Mouse (Mus musculus) G1E (cell line): ENCODE results near the gene Sar1a. TPM values are rescaled to one million over a fixed set of nuclear protein-coding genes. Genes with fewer than 3 reads are reported as not detected.

Source experiments
- ATAC-seq: 2 replicates; pipeline ENCODE4 v1.8.0; 2016; ENCODE audit warnings: mild to moderate bottlenecking; ENCODE audit not compliant: insufficient number of reproducible peaks, poor library complexity, low FRiP score, severe bottlenecking; ENCODE audit errors: extremely low read depth
- DNase-seq: peaks from one replicate; pipeline ENCODE4 v3.0.0; 2012; ENCODE audit warnings: low spot score
- H3K27me3 ChIP-seq: 2 replicates; pipeline ENCODE4 v1.6.1; 2012; ENCODE audit warnings: mild to moderate bottlenecking, low read length, inconsistent platforms; ENCODE audit not compliant: insufficient read depth
- H3K36me3 ChIP-seq: replicated peaks from 2 replicates; pipeline ENCODE3; 2012; ENCODE audit warnings: mild to moderate bottlenecking, inconsistent platforms
- H3K4me1 ChIP-seq: 2 replicates; pipeline ENCODE4 v1.6.1; 2012; ENCODE audit warnings: low read depth, low read length, inconsistent platforms, mixed read lengths; ENCODE audit not compliant: insufficient read depth
- H3K4me3 ChIP-seq: 2 replicates; pipeline ENCODE4 v1.5.1; 2012; ENCODE audit warnings: low read depth, mild to moderate bottlenecking, inconsistent platforms, low read length, moderate library complexity, mixed read lengths
- H3K9me3 ChIP-seq: replicated peaks from 2 replicates; pipeline ENCODE4 v1.6.1; 2012; ENCODE audit warnings: inconsistent platforms
- CTCF ChIP-seq: IDR thresholded peaks from 2 replicates; pipeline ENCODE4 v1.5.1; 2012; ENCODE audit warnings: low read depth, low read length, inconsistent platforms, mixed read lengths
- GATA1 ChIP-seq: IDR thresholded peaks from 2 replicates; pipeline ENCODE4 v1.6.1; 2012; ENCODE audit warnings: borderline replicate concordance, low read length, inconsistent platforms, mixed read lengths
- GATA2 ChIP-seq: IDR thresholded peaks from 2 replicates; pipeline ENCODE4 v1.6.1; 2012; ENCODE audit warnings: low read depth, low read length, inconsistent platforms, borderline replicate concordance
- POLR2AphosphoS5 ChIP-seq: IDR thresholded peaks from 2 replicates; pipeline ENCODE4 v1.6.1; 2012; ENCODE audit warnings: low read depth, low read length, inconsistent platforms; ENCODE audit not compliant: insufficient replicate concordance
- TAL1 ChIP-seq: conservative IDR thresholded peaks from 2 replicates; pipeline ENCODE4 v1.6.1; 2012; ENCODE audit warnings: low read depth, low read length, inconsistent platforms, mixed read lengths
- polyA plus RNA-seq: library from polyadenylated mRNA; stranded (reverse); fragments of >175 nt; gene quantifications from 2 replicates; pipeline ENCODE4 v1.2.3, GENCODE M21; 2012
- total RNA-seq, 2 experiments: library from RNA; stranded (forward) in 1 of 2; stranded (reverse) in 1 of 2; fragments of 200-1000 nt in 1 of 2; fragments of >200 nt in 1 of 2; fragmentation: Nextera tagmentation in 1 of 2; gene quantifications; 2 replicates each; pipeline ENCODE4 v1.2.3; 2014 to 2017

Gene Sar1a
- total RNA-seq (2014; fragmentation: Nextera tagmentation) (60.0 and 85.1 TPM in 2 replicates), total RNA-seq (2017) (72.4 and 83.0 TPM in 2 replicates), polyA plus RNA-seq (30.8 and 31.6 TPM in 2 replicates)

DNA sequence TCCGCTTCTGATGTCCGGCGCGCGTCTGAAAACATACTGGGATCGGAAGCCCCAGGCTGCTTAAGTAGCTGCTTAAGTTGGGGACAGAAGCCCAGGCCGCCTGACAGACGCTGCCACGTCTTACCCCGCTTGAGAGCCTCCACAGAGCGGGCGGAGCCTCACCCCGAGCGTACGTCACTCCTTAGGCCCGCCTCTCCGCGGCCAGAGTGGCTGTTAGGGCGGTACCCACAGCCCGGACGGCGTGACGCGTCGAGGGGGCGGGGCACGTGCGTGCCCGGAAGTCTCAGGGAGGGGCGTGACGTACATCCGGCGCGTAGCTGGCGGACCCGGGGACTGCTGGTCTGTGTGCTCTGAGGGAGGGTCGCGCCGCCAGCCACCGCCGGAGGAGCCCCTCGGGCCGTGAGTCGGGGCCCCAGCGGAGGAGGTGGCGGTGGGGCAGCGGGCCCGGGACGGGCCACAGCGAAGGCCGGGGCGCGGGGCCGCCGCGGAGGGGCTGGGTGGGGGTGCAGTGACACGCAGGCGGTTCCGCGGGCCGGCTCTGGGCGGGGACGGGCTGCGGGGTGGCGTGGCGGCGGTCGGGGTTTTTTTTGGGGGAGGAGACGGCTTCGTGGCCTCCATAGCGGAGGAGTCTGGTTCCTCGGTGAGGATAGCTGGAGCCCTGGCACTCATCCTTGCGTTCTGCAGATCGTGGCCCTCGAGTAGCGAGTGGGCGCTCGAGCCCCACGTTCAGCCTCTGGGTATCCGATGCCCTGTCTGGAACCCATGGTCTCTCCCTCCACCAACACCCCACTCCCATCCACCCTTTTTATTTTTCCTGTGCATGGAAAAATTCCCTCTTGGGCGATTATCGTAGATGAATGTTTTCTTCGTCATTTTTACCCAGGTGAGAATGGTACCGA is at the start of gene Sar1a:
Gene Sar1a (plus strand): TSS at position 285 of the 899 bp plus-strand sequence.
- H3K4me1 ChIP-seq: peaks cover 14% of the 10 kb centered on the region; the same call in 1 of the 2 replicates
- ATAC-seq (peak; percentile 99), DNase-seq (peak; percentile 65)
- peak within 1 kb of the TSS; percentile 78 for H3K4me3 ChIP-seq
- peaks cover 23% of the 10 kb centered on the region for H3K36me3 ChIP-seq
- H3K9me3 ChIP-seq: no peaks in the 10 kb centered on the region
- H3K27me3 ChIP-seq: no peaks in the 10 kb centered on the region
- TF ChIP-seq GATA1 (no peak), GATA2 (no peak)

DNA sequence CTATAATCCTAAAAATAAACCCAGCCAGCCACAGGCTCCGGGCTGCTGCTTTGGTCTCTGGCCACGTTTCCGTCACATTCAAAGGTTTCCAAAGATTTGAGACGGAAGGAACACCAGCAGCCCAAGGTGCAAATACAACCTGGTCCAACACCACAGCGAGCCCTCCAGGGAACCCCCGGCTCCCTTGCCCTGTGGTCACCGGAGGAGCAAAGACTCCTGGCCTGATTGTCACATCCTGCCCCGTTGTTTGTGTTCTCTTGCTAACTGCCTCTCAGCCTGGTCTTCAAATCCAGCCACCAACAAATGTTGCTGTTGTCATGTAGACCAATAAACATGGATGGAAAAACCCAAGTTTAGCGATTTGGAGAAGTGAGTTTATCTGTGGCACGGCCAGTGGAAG is 47.7 kb upstream of the Sar1a start:
- no peaks in the 10 kb centered on the region for H3K9me3 ChIP-seq
- TF ChIP-seq POLR2AphosphoS5: no peak
- H3K36me3 ChIP-seq: no peaks in the 10 kb centered on the region
- H3K4me1 ChIP-seq: no peaks in the 10 kb centered on the region
- ATAC-seq (no peak), DNase-seq (no peak)
- H3K27me3 ChIP-seq: peaks cover 5% of the 10 kb centered on the region; the same call in 1 of the 2 replicates
- H3K4me3 ChIP-seq: no peak overlapping the region

DNA sequence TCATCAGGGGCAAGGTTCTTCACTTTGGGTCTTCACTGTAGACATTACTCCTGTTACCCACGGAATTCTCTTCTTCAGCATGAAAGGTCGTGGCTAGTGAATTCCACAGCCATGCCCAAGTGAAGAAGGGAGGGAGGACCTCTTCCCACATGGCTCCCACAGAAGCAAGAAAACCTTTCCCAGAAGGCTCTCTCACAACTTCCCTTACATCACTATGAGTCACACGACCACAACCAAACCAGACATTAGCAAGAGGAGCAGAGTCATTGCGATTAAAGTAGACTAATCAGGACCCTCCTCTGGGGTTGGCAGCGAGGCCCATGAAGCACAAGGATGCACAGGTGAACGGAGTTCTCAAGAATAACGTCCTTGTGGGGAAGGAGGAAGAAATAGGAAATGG is 43.0 kb upstream of the Sar1a start:
- H3K9me3 ChIP-seq: no peaks in the 10 kb centered on the region
- no peak for DNase-seq
- TF ChIP-seq POLR2AphosphoS5 (no peak), GATA1 (no peak), TAL1 (no peak), CTCF (no peak), GATA2 (no peak)

DNA sequence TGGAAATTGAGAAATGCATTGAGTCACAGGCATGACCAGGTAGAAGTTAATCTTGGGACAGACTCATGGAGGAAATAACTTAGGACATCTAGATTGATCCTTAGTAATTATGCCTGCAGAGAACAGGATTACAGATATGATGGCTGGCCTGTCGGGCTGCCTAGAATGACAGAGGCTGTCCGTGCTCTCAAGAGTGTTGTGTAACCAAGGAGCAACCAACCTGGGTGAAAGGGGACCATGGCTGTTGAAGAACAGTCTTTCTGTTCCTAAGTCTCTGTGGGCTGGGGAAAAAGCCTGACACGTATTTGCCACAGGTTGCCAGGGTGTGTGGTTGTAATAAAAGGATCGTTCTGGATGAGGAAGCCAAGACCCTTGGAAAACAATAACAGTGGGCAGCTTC is 39.7 kb upstream of the Sar1a start:
- no peak for TF ChIP-seq GATA2
- TF ChIP-seq TAL1: no peak
- no peak for TF ChIP-seq GATA1
- TF ChIP-seq POLR2AphosphoS5: no peak
- TF ChIP-seq CTCF: no peak

More for the DNA sequence above, 43.0 kb upstream of the Sar1a start:
- Histone ChIP-seq H3K36me3 (no peaks in the 10 kb centered on the region), H3K4me3 (no peak overlapping the region), H3K27me3 (peaks cover 14% of the 10 kb centered on the region), H3K4me1 (no peaks in the 10 kb centered on the region)
- ATAC-seq: no peak

DNA sequence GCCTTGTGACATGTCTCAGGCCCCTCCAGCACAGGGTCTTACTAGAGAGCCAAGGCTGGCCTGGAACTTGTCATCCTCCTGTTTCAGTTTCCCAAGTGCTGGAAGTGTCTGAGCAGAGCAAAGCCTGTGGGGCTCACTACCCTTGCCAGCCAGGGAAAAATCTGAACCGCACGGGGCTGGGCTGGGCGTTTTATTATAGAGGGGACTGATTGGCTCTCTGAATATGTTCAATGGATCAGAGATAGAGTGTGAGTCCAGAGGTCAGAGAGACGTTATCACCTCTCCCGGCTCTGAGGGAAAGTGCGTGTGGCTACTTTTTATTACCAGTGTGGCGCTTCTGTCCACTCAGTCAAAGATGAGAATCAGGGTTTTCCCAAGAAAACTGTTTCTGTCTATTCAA is 33.5 kb upstream of the Sar1a start:
- no peak for ATAC-seq
- Histone ChIP-seq H3K4me1 (peaks cover 9% of the 10 kb centered on the region), H3K9me3 (no peaks in the 10 kb centered on the region), H3K27me3 (no peaks in the 10 kb centered on the region), H3K4me3 (no peak overlapping the region), H3K36me3 (peaks cover 6% of the 10 kb centered on the region)
- no peak for DNase-seq
- TF ChIP-seq GATA1 (no peak), POLR2AphosphoS5 (no peak), CTCF (no peak), GATA2 (no peak), TAL1 (no peak)

More for the DNA sequence above, 39.7 kb upstream of the Sar1a start:
- DNase-seq (no peak), ATAC-seq (no peak)
- H3K27me3 ChIP-seq: peaks cover 14% of the 10 kb centered on the region
- H3K36me3 ChIP-seq: no peaks in the 10 kb centered on the region
- H3K4me1 ChIP-seq: no peaks in the 10 kb centered on the region
- H3K4me3 ChIP-seq: no peak overlapping the region
- no peaks in the 10 kb centered on the region for H3K9me3 ChIP-seq

- peak; percentile 66; the same call in 1 of the 2 replicates for ATAC-seq
These were observed 32.0 kb upstream of the Sar1a start, which contains the start of gene Ppa1 for GRCm38 (mm10) chr10:61647790-61648736. TSS of gene Ppa1 (plus strand) at chr10:61648552.

More at GRCm38 (mm10) chr10:61647790-61648736, 32.0 kb upstream of the Sar1a start, which contains the start of gene Ppa1:
- peaks cover 12% of the 10 kb centered on the region for H3K36me3 ChIP-seq
- H3K4me3 ChIP-seq: peak within 1 kb of the TSS; percentile 76
- peaks cover 9% of the 10 kb centered on the region for H3K4me1 ChIP-seq
- TF ChIP-seq GATA2: no peak
- no peak for TF ChIP-seq CTCF
- no peak for TF ChIP-seq TAL1
- no peak for TF ChIP-seq POLR2AphosphoS5
- no peak for TF ChIP-seq GATA1
- H3K9me3 ChIP-seq: no peaks in the 10 kb centered on the region
- H3K27me3 ChIP-seq: no peaks in the 10 kb centered on the region
- DNase-seq: peak; percentile 71
